Mouse (Mus musculus) adrenal gland (tissue): ENCODE results near the gene Abl1.

Source experiments
- intact Hi-C: fragments of 180-260 bp; cut with DNase I; formaldehyde crosslinking; loops from one replicate; pipeline ENCODE4 v1.15.1; 2025

The Abl1 gene

GRCm38 (mm10) chr2:31822524-31823371 is 134.6 kb downstream of the Abl1 start:
- intact Hi-C loops, result no loop called here

- intact Hi-C loops, result no loop called here
These were observed 136.0 kb downstream of the Abl1 start for GRCm38 (mm10) chr2:31823933-31824730.

- intact Hi-C loops, result no loop called here
These were observed 137.3 kb downstream of the Abl1 start for GRCm38 (mm10) chr2:31825469-31825911.

GRCm38 (mm10) chr2:31826094-31827085 is 138.2 kb downstream of the Abl1 start:
- intact Hi-C loops, result no loop called here

- intact Hi-C loops, result no loop called here
These were observed 139.7 kb downstream of the Abl1 start for GRCm38 (mm10) chr2:31827877-31828276.

GRCm38 (mm10) chr2:31828311-31828825 is 140.2 kb downstream of the Abl1 start:
- intact Hi-C loops, result no loop called here

- intact Hi-C loops, result no loop called here
These were observed 147.9 kb downstream of the Abl1 start for GRCm38 (mm10) chr2:31836091-31836490.

- intact Hi-C loops, result no loop called here
These were observed 148.8 kb downstream of the Abl1 start for GRCm38 (mm10) chr2:31836985-31837384.

GRCm38 (mm10) chr2:31838868-31839267 is 150.7 kb downstream of the Abl1 start:
- intact Hi-C loops, result no loop called here

GRCm38 (mm10) chr2:31844729-31845136 is 156.6 kb downstream of the Abl1 start:
- intact Hi-C loops, result no loop called here

GRCm38 (mm10) chr2:31845512-31845895 is 157.3 kb downstream of the Abl1 start:
- intact Hi-C loops, result no loop called here

- intact Hi-C loops, result no loop called here
These were observed 157.9 kb downstream of the Abl1 start, which contains the start of gene Fibcd1 for GRCm38 (mm10) chr2:31845896-31846691. Fibcd1 (minus strand) TSS chr2:31846005.

GRCm38 (mm10) chr2:31846692-31847660 is 158.8 kb downstream of the Abl1 start:
- intact Hi-C loops, result no loop called here

- intact Hi-C loops, result no loop called here
These were observed 159.7 kb downstream of the Abl1 start for GRCm38 (mm10) chr2:31847908-31848307.

- intact Hi-C loops, result no loop called here
These were observed 162.0 kb downstream of the Abl1 start for GRCm38 (mm10) chr2:31850141-31850540.
